In the genomic region with DNA sequence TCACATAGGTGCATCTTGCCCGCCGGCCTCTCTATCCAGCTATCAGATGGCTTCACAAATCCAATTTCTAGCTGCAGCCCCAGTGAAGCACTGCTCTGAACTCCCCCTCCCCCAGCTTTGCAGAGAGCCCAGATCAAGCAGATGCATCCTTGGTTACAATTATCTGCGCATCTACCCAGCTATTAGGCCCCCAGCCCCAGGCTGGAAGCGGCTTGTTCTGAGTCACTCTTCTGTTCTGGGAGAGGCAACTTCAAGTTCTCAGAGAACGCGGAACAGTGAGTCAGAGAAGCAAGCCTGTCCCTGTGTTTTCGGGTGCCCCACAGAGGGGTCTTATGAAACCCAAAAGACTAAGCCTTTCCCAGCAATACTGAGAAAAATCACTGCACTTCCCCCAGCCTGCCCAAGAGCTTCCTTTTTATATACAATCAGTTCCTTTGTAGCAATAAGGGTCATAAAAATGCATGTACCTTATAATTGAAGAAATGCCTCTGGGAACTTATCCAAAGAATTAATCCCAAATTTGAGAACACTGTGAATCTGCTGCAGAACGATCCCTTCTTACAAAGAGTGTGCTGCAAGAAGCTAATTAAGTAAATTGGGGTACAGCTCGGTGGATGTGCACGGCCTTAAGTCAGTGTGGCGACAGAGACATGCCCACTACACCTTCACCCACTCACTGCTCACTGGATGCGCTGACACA, we compare ENCODE assay signal across 12 mouse cellular contexts.
A peak's percentile ranks its signal among the peaks of the same experiment; 100 is the strongest.
DNase-seq lines count a peak whose midpoint lies in the region; ATAC-seq and TF ChIP-seq lines count a peak whose summit lies in the region.
"Had no signal": no experiment of that assay in that cellular context is flagged by ENCODE, and none has a peak within 500 bp of the region (broad histone marks: within the 10 kb centered on the region; RNA-seq: fewer than 3 reads in every experiment).

No protein-coding gene starts in this region.

- no peaks in the 10 kb centered on the region for H3K27me3 ChIP-seq in forebrain, embryonic 13.5 days
- H3K27me3 ChIP-seq in forebrain, embryonic 10.5 days (ENCODE audit: poor library complexity, severe bottlenecking), result no peaks in the 10 kb centered on the region
- H3K27me3 ChIP-seq in embryonic facial prominence, embryonic 11.5 days (ENCODE audit: control insufficient read depth, insufficient read depth, low read length), result no peaks in the 10 kb centered on the region
- no peaks in the 10 kb centered on the region for H3K27me3 ChIP-seq in hindbrain, postnatal 0 days (ENCODE audit: insufficient read depth, low read length)
- H3K27me3 ChIP-seq: CH12.LX had no signal

- no peak for TF ChIP-seq CTCF in hindbrain, postnatal 0 days (IDR thresholded peaks at IDR 0.05; ENCODE audit: low read depth)

- H3K4me2 ChIP-seq in forebrain, embryonic 13.5 days, result peak overlapping the region; percentile 21
- H3K4me2 ChIP-seq in embryonic facial prominence, embryonic 11.5 days (ENCODE audit: low read depth, low read length), result no peak overlapping the region
- no peak overlapping the region for H3K4me2 ChIP-seq in hindbrain, postnatal 0 days (ENCODE audit: low read depth, low read length)

- ATAC-seq in forebrain, embryonic 13.5 days, result peak; percentile 68
- ATAC-seq in embryonic facial prominence, embryonic 11.5 days (replicated peaks; ENCODE audit: insufficient number of reproducible peaks, low FRiP score, low TSS enrichment, low read depth), result no peak
- ATAC-seq in hindbrain, postnatal 0 days, result 0 out of 2 replicates have a peak, but pooled peaks have one; percentile 53

- H3K4me1 ChIP-seq in forebrain, embryonic 13.5 days, result peaks cover 21% of the 10 kb centered on the region
- peaks cover 13% of the 10 kb centered on the region for H3K4me1 ChIP-seq in forebrain, embryonic 10.5 days
- H3K4me1 ChIP-seq in embryonic facial prominence, embryonic 11.5 days (ENCODE audit: control insufficient read depth, insufficient read depth, low read length), result no peaks in the 10 kb centered on the region
- peaks cover 12% of the 10 kb centered on the region; the same call in 1 of the 2 replicates for H3K4me1 ChIP-seq in hindbrain, postnatal 0 days (ENCODE audit: insufficient read depth, low read length)

- H3K27ac ChIP-seq in forebrain, embryonic 13.5 days, result peak overlapping the region; percentile 25; the same call in 1 of the 2 replicates
- no peak overlapping the region for H3K27ac ChIP-seq in forebrain, embryonic 10.5 days
- no peak overlapping the region for H3K27ac ChIP-seq in embryonic facial prominence, embryonic 11.5 days (replicated peaks; ENCODE audit: low read depth, low read length)
- H3K27ac ChIP-seq in hindbrain, postnatal 0 days, result no peak overlapping the region; the same call in 1 of the 2 replicates
- H3K27ac ChIP-seq: gastrocnemius, adult 2 months; liver, embryonic 14.5 days had no signal

- H3K9me3 ChIP-seq in forebrain, embryonic 13.5 days (replicated peaks), result no peaks in the 10 kb centered on the region
- H3K9me3 ChIP-seq in forebrain, embryonic 10.5 days, result no peaks in the 10 kb centered on the region
- H3K9me3 ChIP-seq in embryonic facial prominence, embryonic 11.5 days (replicated peaks; ENCODE audit: control insufficient read depth, low read length), result no peaks in the 10 kb centered on the region
- H3K9me3 ChIP-seq in hindbrain, postnatal 0 days (ENCODE audit: low read length), result no peaks in the 10 kb centered on the region

- no peaks in the 10 kb centered on the region for H3K36me3 ChIP-seq in forebrain, embryonic 13.5 days (ENCODE audit: poor library complexity, severe bottlenecking)
- H3K36me3 ChIP-seq in forebrain, embryonic 10.5 days (replicated peaks), result no peaks in the 10 kb centered on the region
- no peaks in the 10 kb centered on the region for H3K36me3 ChIP-seq in embryonic facial prominence, embryonic 11.5 days (replicated peaks; ENCODE audit: control insufficient read depth, insufficient read depth, low read depth, low read length)
- no peaks in the 10 kb centered on the region for H3K36me3 ChIP-seq in hindbrain, postnatal 0 days (ENCODE audit: insufficient read depth, low read length)

- no peak for DNase-seq in forebrain, embryonic 10.5 days (ENCODE audit: extremely low spot score, low spot score)
- peak; percentile 38 for DNase-seq in A20 (ENCODE audit: low read depth, low spot score)
- peak; percentile 48 for DNase-seq in embryonic facial prominence, embryonic 11.5 days (ENCODE audit: low spot score)
- DNase-seq in hindbrain, postnatal 0 days (ENCODE audit: low spot score), result peak; percentile 49
- DNase-seq in natural killer cell, adult 2 months (ENCODE audit: low spot score in 2 of 2), result no peak
- DNase-seq in adipocyte (ENCODE audit: low spot score), result no peak
- DNase-seq in liver, result no peak
- DNase-seq: cerebellum, adult 9-11 months; gastrocnemius, adult 2 months had no signal

- no peak overlapping the region for H3K4me3 ChIP-seq in forebrain, embryonic 13.5 days
- no peak overlapping the region for H3K4me3 ChIP-seq in forebrain, embryonic 10.5 days
- no peak overlapping the region for H3K4me3 ChIP-seq in embryonic facial prominence, embryonic 11.5 days (ENCODE audit: low read depth, low read length)
- H3K4me3 ChIP-seq in hindbrain, postnatal 0 days (ENCODE audit: low read length), result no peak overlapping the region
- H3K4me3 ChIP-seq: gastrocnemius, adult 2 months had no signal

- WGBS in forebrain, embryonic 13.5 days, result 47% methylated on average over 12 of the region's 12 CpGs
- 73% methylated on average over 12 of the region's 12 CpGs for WGBS in forebrain, embryonic 10.5 days
- WGBS in embryonic facial prominence, embryonic 11.5 days, result 59% methylated on average over 12 of the region's 12 CpGs
- WGBS in hindbrain, postnatal 0 days, result 54% methylated on average over 12 of the region's 12 CpGs

- no peak overlapping the region for H3K9ac ChIP-seq in forebrain, embryonic 13.5 days
- no peak overlapping the region for H3K9ac ChIP-seq in embryonic facial prominence, embryonic 11.5 days (replicated peaks; ENCODE audit: low read length)
- H3K9ac ChIP-seq in hindbrain, postnatal 0 days (replicated peaks; ENCODE audit: low read length), result no peak overlapping the region
- H3K9ac ChIP-seq: liver, embryonic 14.5 days had no signal

Comparison
In these comparisons a context has a peak if more than half of its experiments do, and no peak if none do; other contexts are left out.
1. DNase-seq: peak in A20 (single experiment), embryonic facial prominence, embryonic 11.5 days (single experiment) and hindbrain, postnatal 0 days (single experiment); none in forebrain, embryonic 10.5 days (single experiment), natural killer cell, adult 2 months (0 of 2), adipocyte (single experiment) and liver (single experiment).